Mouse (Mus musculus) liver, embryonic 14.5 days (tissue): Measurements from ENCODE around the gene Il1rl1.

ENCODE experiments used
- CTCF ChIP-seq: IDR thresholded peaks from 2 replicates; pipeline ENCODE4 v1.5.1; 2016; ENCODE audit warnings: antibody characterized with exemption, low read depth, control low read depth
- EP300 ChIP-seq: IDR thresholded peaks from 2 replicates; pipeline ENCODE4 v1.6.1; 2016; ENCODE audit warnings: antibody characterized with exemption, low read depth

DNA sequence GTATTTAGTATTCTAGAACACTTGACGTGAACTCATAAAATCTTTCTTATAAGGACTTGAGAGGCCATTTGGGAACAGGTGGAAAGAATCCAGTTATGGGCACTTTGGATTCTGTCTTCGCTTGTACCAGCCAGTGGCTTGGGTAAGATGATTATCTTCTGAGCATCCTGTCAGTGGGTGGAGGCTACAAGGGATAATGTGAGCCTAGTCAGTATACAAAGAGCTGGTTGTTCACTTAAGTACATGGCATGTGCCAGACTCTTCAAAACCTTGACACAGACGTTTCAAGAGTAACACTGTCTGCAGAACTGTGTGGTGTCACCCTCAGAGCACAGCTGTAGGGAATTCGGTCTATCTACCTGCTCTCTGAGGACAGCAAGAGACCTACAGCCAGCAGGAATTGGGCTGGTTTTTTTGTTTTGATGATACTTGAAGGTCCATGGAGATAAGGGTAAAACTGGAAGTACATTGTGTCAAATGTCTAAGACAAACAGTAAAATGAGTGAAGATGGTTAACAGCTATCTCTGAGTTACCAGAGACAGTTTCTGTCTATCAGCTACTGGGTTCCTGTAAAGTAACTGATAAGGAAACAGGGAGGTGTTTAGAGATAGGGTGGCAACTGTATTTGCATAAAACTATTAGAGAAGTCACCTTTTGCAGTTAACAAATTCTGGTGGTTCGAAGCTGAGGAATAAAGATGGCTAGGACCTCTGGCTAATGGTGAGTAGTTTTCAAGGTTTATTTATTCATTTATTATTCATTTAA is at the start of gene Il1rl1:
- peak; percentile 97 for TF ChIP-seq EP300
- no peak for TF ChIP-seq CTCF
